Mouse (Mus musculus): ENCODE results near the gene Nhlrc3.

DNA sequence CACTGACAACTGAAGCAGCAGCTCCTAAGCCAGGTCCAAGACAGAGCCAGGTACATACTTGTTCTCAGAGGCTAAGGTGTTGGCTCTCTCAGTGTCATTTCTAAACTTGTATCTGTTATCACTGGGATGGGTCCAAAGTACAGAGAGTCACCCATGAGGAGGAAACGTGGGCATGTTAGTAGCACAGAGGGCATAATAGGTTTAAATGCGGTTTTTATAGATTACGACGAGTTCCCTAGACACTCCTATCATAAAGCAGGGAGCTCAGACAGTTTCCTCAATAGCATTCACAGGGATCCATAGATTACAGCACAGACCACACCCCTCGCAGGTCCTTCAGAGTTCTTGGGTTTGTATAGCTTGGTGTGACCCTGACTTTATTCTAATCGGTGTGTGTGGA lies 9.1 kb downstream of the Nhlrc3 start:
- no peak for TF ChIP-seq CTCF (IDR thresholded peaks at IDR 0.05; ENCODE audit: extremely low read depth, insufficient read depth, insufficient read length, insufficient replicate concordance)
- TF ChIP-seq POLR2A (IDR thresholded peaks at IDR 0.05; ENCODE audit: low read depth, low read length): no peak
